Mouse (Mus musculus) left cerebral cortex, adult 8-10 months (tissue): Measurements from ENCODE around the gene Cd40. TPM values are rescaled to one million over a fixed set of nuclear protein-coding genes. Genes with fewer than 3 reads are reported as not detected.

Experiments
- DNase-seq, 2 experiments: peaks; one replicate each; pipeline ENCODE4 v3.0.0; 2022; ENCODE audit warnings: low spot score in 2 of 2
- total RNA-seq, 4 experiments: library from RNA; stranded (reverse); gene quantifications; 2 replicates each; pipeline ENCODE4 v1.2.4; 2022

The Cd40 gene
- total RNA-seq, 4 experiments from 2014 or later = 0.23 to 0.81 (median 0.59) TPM

DNA sequence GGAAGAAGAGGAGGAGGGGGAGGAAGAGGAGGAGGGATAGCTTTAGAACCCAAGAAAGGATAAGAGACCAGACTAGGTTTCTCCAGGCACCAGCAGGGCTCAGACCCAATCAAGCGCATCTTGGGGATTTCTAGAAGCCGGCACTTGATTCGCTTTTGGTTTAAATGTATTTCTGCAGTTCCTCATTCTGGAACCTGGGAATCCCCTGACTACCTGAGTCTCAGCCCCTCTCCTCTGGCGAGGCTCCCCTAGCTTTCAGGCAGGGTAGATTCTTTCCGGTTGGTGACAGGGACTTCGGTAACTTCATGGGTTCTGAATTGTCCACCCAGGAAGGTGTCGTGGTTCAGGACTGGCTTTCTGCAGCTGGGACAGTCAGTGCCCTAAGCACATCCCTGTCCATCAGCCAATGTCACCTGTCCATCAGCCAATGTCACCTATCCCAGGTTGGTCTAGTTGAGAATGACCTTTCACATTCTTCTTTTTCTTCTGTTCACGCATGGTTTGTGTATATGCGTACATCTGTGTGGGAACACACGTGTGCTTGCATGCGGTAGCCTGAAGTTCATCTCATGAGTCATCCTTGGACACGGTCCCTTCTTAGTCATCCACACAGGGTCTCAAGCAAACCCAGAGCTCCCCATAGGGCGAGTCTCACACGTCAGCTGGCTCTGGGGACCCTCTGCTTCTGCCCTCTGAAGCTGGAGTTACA is 1.1 kb downstream of the Cd40 start:
- no peak for DNase-seq

DNA sequence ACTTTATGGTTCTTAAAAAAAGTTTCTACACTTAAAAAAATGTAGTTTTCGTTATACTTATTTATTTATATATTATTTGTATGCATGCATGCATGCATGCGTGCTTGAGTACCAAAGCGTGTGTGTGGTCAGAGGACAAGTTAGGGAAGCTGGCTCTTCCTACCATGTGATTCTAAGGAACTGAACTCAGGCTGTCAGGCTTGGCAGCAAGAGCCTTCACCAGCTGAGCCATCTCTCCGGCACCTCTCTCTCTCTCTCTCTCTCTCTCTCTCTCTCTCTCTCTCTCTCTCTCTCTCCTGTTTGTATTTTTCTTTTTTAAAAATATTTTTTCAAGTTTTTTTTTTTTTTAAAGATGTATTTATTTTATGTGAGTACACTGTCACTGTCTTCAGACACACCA is 4.5 kb downstream of the Cd40 start:
- DNase-seq = no peak

DNA sequence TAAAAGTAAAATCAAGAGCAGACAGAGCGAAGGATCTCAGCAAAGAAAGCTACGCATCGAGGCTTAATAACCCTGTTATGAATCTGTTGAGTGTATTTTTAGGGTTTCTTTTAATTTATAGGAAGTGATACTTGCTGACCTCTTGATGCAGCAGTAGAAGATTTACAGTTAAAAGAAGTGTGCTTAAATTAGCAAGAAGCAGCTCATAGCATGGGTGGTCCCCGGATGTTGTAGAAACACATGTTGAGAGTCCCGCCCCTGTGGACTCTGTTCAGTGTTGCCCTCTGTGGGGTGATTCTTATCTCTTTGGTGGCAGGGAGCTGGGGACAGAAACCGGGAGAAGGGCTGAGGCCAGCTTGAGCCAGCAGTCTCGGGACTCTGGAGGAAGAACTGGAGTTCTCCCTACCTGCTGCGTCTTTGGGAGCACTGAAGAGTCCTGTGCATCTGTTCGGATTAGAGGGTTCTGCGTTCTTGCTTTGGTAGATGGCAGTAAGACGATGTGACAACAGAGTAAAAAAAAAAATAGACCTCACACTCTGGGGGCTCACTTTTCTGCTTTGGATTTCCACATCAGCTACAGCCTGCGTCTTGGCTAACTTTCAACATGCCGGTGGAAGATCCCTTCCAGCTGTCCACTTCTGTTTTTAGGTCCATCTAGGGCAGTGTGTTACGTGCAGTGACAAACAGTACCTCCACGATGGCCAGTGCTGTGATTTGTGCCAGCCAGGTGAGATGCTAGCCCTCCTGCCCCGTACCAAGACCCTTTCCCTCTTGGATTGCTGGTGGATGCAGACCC is 6.4 kb downstream of the Cd40 start:
- no peak for DNase-seq

DNA sequence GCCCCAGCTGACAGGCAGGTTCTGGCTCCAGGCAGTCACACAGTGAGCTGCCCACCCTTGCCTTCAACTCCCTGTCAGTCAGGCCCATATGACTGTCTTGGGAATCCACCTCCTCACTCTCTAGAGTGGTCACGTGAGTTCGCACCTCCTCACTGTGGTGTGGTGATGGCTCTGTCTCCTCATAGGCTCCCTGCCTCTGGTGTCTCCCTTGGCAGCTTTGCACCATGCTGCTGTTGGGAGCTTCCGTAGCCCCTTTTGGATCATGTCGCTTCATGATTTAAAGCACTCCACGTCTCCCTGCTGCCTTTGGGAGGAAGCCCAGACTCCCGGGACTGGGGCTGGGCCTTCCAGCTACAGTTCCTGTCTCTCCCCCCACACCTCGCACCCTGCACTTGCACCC is 9.1 kb downstream of the Cd40 start:
- peak in 1 of 2 experiments; percentile 79 for DNase-seq

DNA sequence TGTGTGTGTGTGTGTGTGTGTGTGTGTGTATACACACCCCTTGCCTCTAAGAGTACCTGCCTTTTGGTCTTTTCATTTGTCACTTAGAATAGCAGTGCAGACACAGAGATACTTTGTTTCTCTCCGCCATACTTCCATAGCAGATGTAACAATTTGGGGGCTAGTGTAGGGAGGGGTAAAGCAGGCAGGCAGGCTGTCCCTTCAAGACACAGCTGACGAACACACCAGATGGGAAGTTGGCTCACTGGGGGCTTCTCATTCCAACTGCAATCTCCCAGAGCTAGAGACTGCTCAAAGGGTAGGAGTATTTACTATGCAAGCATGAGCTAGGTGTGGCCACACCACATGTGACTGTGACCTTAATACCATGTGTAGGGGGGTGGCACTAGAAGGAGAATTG is 13.4 kb downstream of the Cd40 start:
- no peak for DNase-seq

DNA sequence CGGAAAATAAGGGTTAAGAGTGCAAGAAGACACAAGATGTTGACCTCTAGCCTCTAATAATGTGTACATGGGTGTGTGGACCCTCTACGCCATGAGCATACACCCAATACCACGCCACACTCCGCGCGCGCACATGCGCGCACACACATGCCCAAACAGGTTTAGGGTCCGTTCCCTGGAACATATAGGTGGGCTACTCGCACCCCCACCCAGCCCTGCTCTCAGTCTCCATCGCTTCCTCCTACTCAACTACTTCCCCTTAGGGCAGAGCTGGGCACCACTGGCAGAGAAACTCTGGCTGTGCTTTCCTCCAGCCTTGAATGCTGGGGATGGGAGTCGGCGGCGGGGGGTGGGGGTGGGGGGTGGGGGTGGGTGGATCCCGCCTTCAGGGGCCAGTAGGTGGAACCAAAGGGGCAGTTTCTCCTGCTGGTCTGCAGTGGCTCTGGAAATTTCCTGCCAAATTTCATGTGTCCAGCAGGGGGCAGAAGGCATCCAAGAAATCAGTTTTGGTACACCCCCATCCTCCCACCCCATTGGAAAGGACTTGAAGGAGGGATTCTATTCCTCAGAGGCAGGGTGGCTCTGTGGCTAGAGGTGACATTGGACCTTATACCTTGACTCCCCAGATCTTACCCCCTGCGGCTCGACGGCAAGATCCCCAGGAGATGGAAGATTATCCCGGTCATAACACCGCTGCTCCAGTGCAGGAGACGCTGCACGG is 14.8 kb downstream of the Cd40 start:
- peak; percentile 45 to 48 for DNase-seq

DNA sequence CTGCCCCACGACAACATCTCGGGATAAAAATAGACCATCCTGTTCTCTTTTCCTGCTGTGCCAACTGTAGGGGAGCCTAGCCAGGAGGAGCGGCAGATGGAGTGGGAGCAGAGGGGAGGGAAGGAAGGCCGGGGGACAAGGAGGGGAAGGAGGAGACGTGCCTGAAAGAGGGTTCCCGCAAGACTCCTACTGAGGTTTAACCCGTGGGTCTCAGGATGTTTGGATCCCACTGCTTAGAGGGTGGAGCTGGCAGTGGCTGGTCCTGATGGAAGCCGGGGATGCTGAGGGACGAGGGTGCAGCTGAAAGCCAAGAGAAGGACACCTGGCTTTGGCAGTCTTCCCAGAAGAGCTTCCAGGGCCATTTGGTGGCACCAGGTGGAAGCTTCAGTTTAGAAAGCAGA is 18.0 kb downstream of the Cd40 start:
- DNase-seq = no peak

DNA sequence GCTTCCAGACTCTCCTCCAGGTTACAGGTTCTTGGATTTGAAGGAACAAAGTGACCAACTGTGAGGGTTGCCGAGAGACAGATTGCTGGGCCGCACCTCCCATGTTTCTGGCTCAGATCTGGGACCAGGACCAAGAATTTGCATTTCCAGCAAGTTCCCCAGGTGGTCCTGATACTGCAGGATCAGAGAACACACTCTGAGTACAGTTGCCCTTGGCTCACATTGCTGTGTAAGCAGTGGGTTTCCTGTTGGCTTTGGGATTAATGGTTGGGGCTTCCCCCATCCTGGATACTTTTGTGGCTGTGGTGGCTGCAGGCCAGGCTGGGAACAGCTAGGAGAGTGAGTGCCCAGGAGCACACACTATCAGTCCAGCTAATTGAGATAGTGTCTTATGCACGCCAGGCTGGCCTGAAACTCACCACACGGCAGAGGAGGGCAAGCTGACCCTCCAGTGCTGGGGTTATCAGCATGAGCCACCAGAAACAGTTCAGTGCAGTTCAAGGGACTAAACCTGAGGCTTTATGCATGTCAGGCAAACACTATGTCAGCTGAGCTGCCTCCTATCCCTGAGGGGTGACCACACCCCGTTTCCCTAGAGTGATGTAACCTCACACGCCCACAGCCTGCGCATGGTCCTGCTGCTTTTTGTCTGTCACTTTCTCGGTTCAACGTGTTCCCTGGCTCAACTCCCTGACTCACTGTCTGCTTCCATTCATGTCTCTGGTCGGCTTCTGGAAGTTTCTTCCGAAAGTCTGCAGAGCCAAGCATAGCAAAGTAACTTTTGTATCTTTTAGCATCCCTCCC is 18.9 kb downstream of the Cd40 start:
- peak; percentile 43 to 58 for DNase-seq

DNA sequence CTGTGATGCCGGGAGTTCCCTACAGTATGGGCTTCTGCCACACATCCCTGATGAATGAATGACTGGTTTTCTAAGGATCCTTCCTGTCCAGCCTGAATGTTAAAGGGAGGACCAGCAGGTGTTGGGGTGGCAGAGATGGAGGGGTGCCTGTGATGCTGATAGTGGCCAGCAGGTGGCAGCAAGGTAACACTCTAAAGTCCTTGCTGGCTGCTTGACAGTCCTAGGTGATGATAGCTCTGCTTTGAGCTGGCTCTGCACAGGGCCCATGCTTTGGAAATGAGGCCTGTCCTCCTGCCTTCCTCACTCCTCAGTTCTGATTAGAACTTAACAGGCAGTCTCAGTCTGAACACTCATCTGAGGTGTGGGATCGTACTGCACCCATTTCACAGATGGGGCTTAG is 19.5 kb downstream of the Cd40 start:
- DNase-seq = peak; percentile 70 to 89

DNA sequence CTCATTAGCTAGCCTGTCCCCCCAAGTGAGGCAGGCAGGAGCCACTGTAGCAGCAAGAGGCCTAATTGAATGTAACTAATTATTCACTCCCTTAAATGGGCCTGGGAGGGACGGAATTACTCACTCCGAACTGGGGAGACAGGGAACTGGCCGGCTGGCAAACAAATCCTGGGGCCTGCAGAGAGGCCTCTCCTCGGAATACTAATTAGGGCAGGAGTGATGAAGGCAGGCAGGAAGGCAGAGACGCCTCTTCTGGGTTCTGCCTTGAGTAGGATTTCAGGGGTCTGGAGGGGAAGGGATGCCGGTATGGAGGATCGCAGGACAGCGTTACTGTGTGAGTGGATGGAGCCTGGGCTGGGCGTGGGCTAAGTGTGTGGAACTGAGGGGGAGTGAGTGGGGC is 21.6 kb downstream of the Cd40 start:
- no peak for DNase-seq

DNA sequence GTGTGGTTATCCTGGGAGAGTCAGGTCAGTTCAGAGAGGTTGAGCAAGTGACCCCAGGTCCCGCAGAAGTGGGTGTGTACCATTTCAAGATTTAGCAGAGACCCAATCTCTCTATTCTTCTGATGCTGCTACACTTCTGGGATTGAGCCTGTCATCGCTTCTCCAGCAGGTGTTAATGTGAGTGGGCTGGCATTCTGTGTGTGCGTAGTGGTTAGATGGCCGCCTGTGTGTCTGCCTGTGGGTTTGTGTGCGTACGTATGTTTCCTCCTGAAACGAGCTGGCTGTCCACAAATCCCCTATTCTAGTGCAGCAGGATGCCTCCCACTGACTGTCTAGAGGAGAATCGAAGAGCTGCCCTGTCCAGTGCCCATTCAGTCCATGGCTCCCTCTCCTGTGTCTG is 22.6 kb downstream of the Cd40 start:
- DNase-seq = no peak

DNA sequence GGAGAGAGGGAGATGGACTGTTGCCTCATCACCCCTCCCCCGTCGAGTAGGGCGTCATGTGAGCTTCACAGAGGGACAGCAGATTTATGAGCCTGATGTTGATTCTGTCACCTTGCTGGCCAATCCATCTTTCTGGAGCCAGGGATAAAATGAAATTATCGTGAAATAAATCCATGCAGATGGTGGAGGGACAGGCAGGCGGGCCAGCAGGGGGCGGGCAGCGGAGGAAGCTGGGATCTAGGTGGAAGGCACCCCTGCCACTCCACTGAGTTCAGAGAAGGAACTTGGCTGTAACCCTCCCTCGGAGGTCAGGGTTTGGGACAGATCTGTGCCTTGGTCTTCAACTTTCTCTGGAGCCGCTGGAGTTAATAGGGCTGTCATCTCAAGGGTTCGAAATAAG is 23.2 kb downstream of the Cd40 start:
- DNase-seq = no peak

DNA sequence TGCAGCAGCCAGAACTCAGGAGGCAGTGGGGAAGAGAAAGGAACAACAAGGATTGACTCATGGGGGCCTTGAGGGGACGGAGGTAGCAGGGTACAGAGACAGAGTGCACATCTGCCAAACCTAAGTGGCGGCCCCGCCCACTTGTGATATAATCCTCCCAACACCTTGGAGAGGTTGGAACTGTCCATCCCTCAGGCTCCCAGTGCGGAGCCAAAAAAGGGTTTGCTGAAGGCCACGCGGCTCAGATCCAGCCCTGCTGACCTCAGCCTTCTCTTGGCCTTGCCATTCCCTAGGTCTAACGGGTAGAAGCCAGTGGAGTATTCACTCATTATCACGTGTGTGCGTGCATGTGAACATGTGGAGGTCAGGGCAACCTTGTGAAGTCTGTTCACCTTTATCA is 25.2 kb downstream of the Cd40 start:
- no peak for DNase-seq

DNA sequence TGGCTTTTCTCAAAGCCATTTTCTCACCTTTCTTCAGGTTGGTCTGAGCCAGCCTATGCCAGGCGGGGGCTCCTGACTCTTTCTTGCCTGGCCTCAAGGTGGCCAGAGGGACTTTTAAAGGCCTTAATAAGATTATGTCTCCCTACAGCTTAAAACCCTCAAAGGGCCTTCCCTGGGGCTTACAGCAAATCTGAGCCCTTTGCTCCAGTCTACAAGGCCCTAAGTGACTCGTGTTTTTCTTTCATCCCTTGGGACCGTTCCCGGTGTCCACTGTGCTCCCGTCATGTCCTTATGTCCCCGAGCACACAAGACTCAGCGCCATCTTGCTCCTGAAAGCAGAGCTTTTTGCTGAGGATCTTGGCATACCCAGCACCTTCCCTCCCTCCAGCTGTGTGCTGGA is 25.8 kb downstream of the Cd40 start:
- no peak for DNase-seq

DNA sequence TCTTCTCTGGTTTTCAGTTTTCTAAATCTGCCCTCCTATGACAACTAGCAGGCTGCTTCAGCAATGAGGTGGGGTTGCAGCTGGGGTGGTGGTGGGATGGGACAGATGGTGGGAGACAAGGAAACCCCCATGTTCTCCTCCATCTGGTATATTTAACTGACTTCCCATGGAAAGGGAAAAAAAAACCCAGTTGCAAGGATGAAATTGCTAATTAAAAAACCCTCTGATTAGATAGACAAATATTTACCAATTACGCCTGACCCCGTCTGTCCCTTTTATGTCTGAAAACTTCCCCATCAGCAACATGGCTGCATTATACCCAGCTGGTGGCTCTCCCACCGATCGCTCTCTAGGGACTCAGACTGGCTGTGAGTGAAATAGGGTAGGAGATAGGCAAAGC is 31.2 kb downstream of the Cd40 start:
- DNase-seq = no peak

DNA sequence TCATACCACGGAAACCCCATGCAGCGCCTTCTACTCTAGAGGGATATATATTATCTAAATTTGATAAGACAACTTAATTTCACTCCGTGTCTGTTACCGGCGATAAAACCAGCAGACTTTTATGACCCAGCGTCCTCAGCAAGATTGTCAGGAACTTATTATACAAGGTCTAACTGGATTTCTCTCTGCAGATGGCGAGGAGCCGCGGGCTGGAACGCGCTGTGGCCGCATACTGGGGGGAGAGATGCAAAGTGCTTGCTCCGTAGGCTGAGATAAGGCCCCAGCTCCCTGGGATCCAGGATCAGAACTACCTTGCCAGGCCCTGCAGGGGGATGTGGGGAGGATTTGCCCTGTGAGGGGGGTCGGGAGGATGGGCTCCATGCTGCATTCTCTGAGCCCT is 34.0 kb downstream of the Cd40 start:
- DNase-seq = no peak

DNA sequence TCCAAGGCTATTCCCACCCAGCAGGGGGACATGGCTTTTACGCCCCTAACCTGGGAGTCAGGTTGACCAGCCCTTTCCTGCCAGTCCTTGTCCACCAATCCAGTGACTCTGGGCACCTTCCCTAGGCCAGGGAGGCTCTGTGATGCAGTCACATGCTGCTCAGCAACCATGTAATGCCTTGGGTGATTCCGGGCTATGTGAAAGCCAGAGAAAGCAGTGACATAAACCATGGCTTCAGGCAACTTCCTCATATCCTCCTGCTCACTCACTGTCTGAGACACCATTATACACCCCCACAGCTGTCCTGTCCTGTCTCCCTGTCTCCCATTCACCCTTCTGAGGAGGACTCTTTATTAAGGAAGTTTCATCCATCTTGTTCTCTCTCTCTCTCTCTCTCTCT is 35.2 kb downstream of the Cd40 start, which contains the start of gene 1700025C18Rik:
TSS of gene 1700025C18Rik (minus strand) at position 101 of the 400 bp plus-strand sequence.
- no peak for DNase-seq

DNA sequence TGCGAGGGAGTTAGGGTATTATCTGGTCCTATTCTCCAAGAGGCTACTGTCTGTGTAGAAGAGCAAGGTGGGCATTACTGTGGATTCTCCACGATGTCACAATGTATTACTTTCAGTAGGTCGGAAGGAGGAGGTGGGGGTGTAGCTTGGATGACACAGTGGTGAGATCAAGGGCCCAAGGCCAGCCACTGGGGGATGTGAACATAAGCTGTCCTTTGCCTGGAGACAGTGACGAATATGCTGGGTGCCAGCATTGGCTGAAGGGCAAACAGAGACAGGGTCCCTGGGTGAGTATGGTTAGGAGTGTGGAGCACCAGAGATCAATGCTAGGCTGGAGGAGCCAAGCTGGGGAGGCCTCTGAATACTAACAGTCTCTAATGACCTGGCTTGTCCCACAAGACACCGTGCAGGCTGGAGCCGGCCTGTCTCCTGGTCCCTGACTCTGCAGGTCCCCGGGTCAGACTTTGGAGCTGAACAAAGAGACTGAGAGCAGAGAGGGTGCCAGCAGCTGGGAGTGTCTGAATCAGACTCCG is 36.1 kb downstream of the Cd40 start:
- no peak for DNase-seq

DNA sequence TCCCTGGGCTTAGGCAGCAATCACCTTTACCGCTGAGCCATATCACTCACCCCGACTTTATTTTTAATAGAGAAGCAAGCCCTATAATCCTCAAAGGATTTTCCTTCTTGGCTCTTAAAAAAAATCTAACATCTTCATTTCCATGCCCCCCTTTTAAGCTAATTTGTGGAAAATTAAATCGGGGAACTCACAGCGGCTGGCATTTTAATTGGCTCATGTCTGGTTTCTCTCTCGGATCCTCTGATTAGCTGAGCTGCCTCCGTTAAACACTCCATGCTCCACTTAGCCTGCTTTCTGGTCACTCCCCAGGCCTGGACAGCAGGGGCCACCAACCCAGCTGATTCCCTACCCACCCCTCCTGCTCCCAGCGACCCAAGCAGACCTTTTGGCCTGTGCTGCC is 37.0 kb downstream of the Cd40 start:
- no peak for DNase-seq

DNA sequence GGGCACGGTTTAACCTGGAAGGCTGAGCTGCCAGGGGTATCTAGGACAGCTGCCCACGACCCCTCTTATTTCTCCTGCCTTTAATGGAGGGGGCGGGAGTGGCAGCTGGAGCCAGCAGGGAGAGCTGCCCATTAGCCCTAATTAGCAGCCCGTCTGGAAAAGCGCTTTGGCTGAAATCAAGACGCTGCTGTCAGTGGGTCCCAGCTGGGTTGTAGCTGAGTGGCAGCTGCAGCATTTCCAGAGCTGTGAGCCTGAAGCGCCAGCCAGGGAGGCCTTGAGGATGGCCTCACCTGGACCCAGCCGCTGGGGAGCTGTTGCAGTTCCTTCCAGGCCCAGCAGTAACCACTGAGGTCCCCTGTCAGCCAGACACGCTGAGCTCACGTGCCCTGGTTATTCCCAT is 40.9 kb downstream of the Cd40 start:
- DNase-seq = no peak

DNA sequence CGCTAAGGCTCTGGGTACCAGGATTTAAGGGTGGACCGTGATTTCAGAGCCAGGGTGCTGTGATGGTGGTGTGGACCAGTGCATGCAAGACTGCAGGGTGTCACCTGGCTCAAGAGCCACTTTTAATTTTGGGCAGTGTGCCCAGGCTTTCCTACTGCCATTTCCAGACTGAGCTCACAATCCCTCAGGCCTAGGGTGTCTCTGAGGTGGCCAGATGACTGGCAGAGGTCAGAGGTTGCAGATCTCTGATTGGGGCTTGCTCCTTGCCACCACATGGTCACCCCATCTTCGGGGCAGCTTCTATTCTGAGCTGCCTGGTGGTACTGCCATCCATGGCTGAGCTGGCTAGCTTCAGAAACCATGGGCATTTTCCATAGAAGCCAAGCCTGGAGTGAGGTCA is 43.4 kb downstream of the Cd40 start:
- no peak for DNase-seq
